Mouse (Mus musculus) lung, postnatal 0 days (tissue): ENCODE measurements at regions not wholly inside any gene's neighbourhood (a gene's known extent, or its start where the extent isn't known, plus 50 kb on each side); places are given as distances from the start of the nearest gene placed in this dataset.

Source experiments
- CTCF ChIP-seq: IDR thresholded peaks from 2 replicates; pipeline ENCODE4 v1.5.1; 2016; ENCODE audit warnings: antibody characterized with exemption, mild to moderate bottlenecking
- EP300 ChIP-seq: IDR thresholded peaks from 2 replicates; pipeline ENCODE4 v1.6.1; 2016; ENCODE audit warnings: antibody characterized with exemption, mild to moderate bottlenecking, control low read depth

GRCm38 (mm10) chr17:83955058-83955697 is 107.4 kb upstream of the Haao start:
- TF ChIP-seq CTCF, result no peak
- TF ChIP-seq EP300, result no peak
